Mouse (Mus musculus): ENCODE data around the gene Nucb1.

DNA sequence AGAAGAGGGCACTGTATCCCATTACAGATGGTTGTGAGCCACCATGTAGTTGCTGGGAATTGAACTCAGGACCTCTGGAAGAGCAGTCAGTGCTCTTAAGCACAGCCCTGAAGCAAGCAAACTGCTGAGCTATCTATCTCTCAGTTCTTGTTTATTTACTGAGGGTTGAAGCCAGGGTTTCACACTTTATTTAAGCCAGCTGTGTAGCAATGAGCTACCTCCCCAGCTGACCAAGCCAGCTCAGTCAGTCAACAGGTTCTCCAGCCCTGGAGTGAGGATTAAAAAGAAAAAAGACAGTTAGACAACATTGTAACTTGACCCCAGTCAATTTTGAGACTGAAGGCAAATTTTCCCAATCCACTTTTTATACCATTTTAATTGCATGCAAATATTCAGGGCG, 25.5 kb upstream of the Nucb1 start:
- no peak for TF ChIP-seq TAL1 (IDR thresholded peaks at IDR 0.05; ENCODE audit: low read length)
- no peak for TF ChIP-seq GATA1 (IDR thresholded peaks at IDR 0.05; ENCODE audit: low read length)

All from erythroblast, embryonic 14.5 days (primary cell).